11 mouse cellular contexts compared by ENCODE assay signal in the genomic region with DNA sequence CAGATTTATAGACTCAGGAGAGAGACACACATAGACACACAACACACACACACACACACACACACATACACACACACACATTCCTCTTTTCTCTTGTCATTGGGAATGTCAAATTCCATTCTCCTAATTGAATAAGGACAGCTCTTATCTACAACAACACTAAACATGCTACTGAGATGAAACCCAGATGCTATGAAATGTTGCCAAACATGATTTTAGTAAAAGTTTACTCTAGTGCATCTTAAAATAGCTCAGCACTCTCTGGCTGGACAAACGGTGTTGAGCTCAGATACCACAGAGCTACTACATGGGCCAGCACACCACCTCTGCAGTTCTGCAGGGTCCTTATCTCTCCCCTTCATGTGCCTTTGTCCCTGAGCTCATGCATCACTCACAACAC. TPM values are rescaled to one million over a fixed set of nuclear protein-coding genes. Genes with fewer than 3 reads are reported as not detected.
DNase-seq lines count a peak whose midpoint lies in the region; ATAC-seq and TF ChIP-seq lines count a peak whose summit lies in the region.
"Had no signal": no experiment of that assay in that cellular context is flagged by ENCODE, and none has a peak within 500 bp of the region (broad histone marks: within the 10 kb centered on the region; RNA-seq: fewer than 3 reads in every experiment).

No protein-coding gene starts in this region.

- H3K4me3 ChIP-seq in gastrocnemius, adult 2 months: peak overlapping the region; percentile 32
- H3K4me3 ChIP-seq in hindbrain, embryonic 11.5 days (ENCODE audit: low read depth, low read length): no peak overlapping the region
- H3K4me3 ChIP-seq in forebrain, postnatal 0 days (ENCODE audit: low read depth, low read length): no peak overlapping the region
- H3K4me3 ChIP-seq: limb, embryonic 13.5 days had no signal

- H3K4me1 ChIP-seq in hindbrain, embryonic 11.5 days (replicated peaks; ENCODE audit: control insufficient read depth, insufficient read depth, low read length): no peaks in the 10 kb centered on the region
- no peaks in the 10 kb centered on the region for H3K4me1 ChIP-seq in forebrain, postnatal 0 days (ENCODE audit: insufficient read depth)

- no peak for DNase-seq in gastrocnemius, adult 2 months
- no peak for DNase-seq in gastrocnemius, adult 8-10 months (ENCODE audit: low spot score in 2 of 2)
- peak; percentile 85 to 86 for DNase-seq in heart, adult 9 months (ENCODE audit: low spot score in 2 of 2)
- peak; percentile 70 for DNase-seq in kidney, postnatal 14 days
- DNase-seq in lung, postnatal 36 days: peak; percentile 67
- no peak for DNase-seq in adrenal gland, postnatal 10 days
- DNase-seq in hindbrain, embryonic 11.5 days (ENCODE audit: low spot score): no peak
- DNase-seq in forebrain, postnatal 0 days: no peak
- DNase-seq: cerebellum, postnatal 14 days had no signal

- H3K27me3 ChIP-seq in hindbrain, embryonic 11.5 days (ENCODE audit: control insufficient read depth, insufficient read depth, low read length): no peaks in the 10 kb centered on the region
- no peaks in the 10 kb centered on the region for H3K27me3 ChIP-seq in forebrain, postnatal 0 days (ENCODE audit: insufficient read depth, low read length)
- H3K27me3 ChIP-seq: limb, embryonic 13.5 days had no signal

- no peak for ATAC-seq in hindbrain, embryonic 11.5 days (ENCODE audit: low FRiP score)
- no peak for ATAC-seq in forebrain, postnatal 0 days
- ATAC-seq: forebrain, embryonic 16.5 days had no signal

- 94% methylated on average over 1 of the region's 1 CpGs for WGBS in hindbrain, embryonic 11.5 days
- 43% methylated on average over 1 of the region's 1 CpGs for WGBS in forebrain, postnatal 0 days

- no peaks in the 10 kb centered on the region for H3K9me3 ChIP-seq in hindbrain, embryonic 11.5 days (ENCODE audit: control insufficient read depth, low read length)
- H3K9me3 ChIP-seq in forebrain, postnatal 0 days (ENCODE audit: low read length): no peaks in the 10 kb centered on the region
- H3K9me3 ChIP-seq: limb, embryonic 13.5 days had no signal

- H3K4me2 ChIP-seq in hindbrain, embryonic 11.5 days (replicated peaks; ENCODE audit: low read depth, low read length): no peak overlapping the region
- H3K4me2 ChIP-seq in forebrain, postnatal 0 days (ENCODE audit: low read depth): no peak overlapping the region
- H3K4me2 ChIP-seq: limb, embryonic 13.5 days had no signal

- no peak overlapping the region for H3K9ac ChIP-seq in hindbrain, embryonic 11.5 days (ENCODE audit: low read depth, low read length)
- no peak overlapping the region for H3K9ac ChIP-seq in forebrain, postnatal 0 days
- H3K9ac ChIP-seq: limb, embryonic 13.5 days had no signal

- no peak for TF ChIP-seq CTCF in gastrocnemius, adult 2 months (IDR thresholded peaks at IDR 0.05)
- no peak for TF ChIP-seq CTCF in forebrain, postnatal 0 days (IDR thresholded peaks at IDR 0.05; ENCODE audit: low read depth)

- intact Hi-C loops in gastrocnemius, adult 2 months (cut with DNase I): no loop called here

- peak overlapping the region; percentile 77 for H3K27ac ChIP-seq in gastrocnemius, adult 2 months
- no peak overlapping the region for H3K27ac ChIP-seq in hindbrain, embryonic 11.5 days (ENCODE audit: low read depth, low read length)
- H3K27ac ChIP-seq in forebrain, postnatal 0 days (ENCODE audit: low read depth, low read length): no peak overlapping the region
- H3K27ac ChIP-seq: limb, embryonic 13.5 days had no signal

- no peaks in the 10 kb centered on the region for H3K36me3 ChIP-seq in hindbrain, embryonic 11.5 days (ENCODE audit: control insufficient read depth, insufficient read depth, low read length)
- H3K36me3 ChIP-seq in forebrain, postnatal 0 days (ENCODE audit: insufficient read depth): no peaks in the 10 kb centered on the region
- H3K36me3 ChIP-seq: limb, embryonic 13.5 days had no signal

RNA-seq across cellular contexts. Expression of a gene that starts 12.8 kb away (rescaled TPM):
- total RNA-seq in gastrocnemius, adult 2 months (2021): 10 to 100 TPM in 1 of 2 experiments, 1 to 10 TPM in 1; 7.6 to 25.9 TPM
- 10 to 100 TPM; 22.5 to 48.8 (median 36.7) TPM for total RNA-seq in gastrocnemius, adult 8-10 months (2022)
- total RNA-seq in adrenal gland, postnatal 10 days (2021): under 1 TPM; 0.27 to 0.51 TPM
- 1.5 and 1.7 TPM in 2 replicates for polyA plus RNA-seq in hindbrain, embryonic 11.5 days (2014; fragmentation: Nextera tagmentation; extraction: Ambion mirVana)
- total RNA-seq in forebrain, postnatal 0 days (2014; rRNA removed): 0.38 and 0.67 TPM in 2 replicates
- polyA plus RNA-seq in forebrain, postnatal 0 days (2015; fragmentation: Nextera tagmentation; extraction: Ambion mirVana): 0.18 and 0.40 TPM in 2 replicates

RNA-seq across cellular contexts. Expression of a gene that starts 55.1 kb away (rescaled TPM):
- 10 to 100 TPM; 45.6 to 62.4 TPM for total RNA-seq in gastrocnemius, adult 2 months (2021)
- 10 to 100 TPM; 28.5 to 98.7 (median 37.1) TPM for total RNA-seq in gastrocnemius, adult 8-10 months (2022)
- total RNA-seq in adrenal gland, postnatal 10 days (2021): 10 to 100 TPM; 15.7 to 17.4 TPM
- 5.8 and 13.0 TPM in 2 replicates for polyA plus RNA-seq in hindbrain, embryonic 11.5 days (2014; fragmentation: Nextera tagmentation; extraction: Ambion mirVana)
- 12.7 and 18.2 TPM in 2 replicates for total RNA-seq in forebrain, postnatal 0 days (2014; rRNA removed)
- 4.9 and 6.9 TPM in 2 replicates for polyA plus RNA-seq in forebrain, postnatal 0 days (2015; fragmentation: Nextera tagmentation; extraction: Ambion mirVana)

Comparison
In these comparisons a context has a peak if more than half of its experiments do, and no peak if none do; other contexts are left out.
1. DNase-seq: peak in heart, adult 9 months (2 of 2), kidney, postnatal 14 days (single experiment) and lung, postnatal 36 days (single experiment); none in gastrocnemius, adult 2 months (single experiment), gastrocnemius, adult 8-10 months (0 of 2), adrenal gland, postnatal 10 days (single experiment), hindbrain, embryonic 11.5 days (single experiment) and forebrain, postnatal 0 days (single experiment).